Mouse (Mus musculus): ENCODE results near the gene Grin3a. TPM values are rescaled to one million over a fixed set of nuclear protein-coding genes. Genes with fewer than 3 reads are reported as not detected.

Gene Grin3a
- total and polyA plus RNA-seq, 3 experiments, result 0.04 to 0.10 TPM; not detected in 1

GRCm38 (mm10) chr4:49813852-49814251 lies 31.7 kb downstream of the Grin3a start:
- H3K4me3 ChIP-seq (ENCODE audit: control insufficient read depth in 1 of 2, insufficient read depth in 1 of 2, low read depth in 2 of 2, low read length in 2 of 2), result no peak overlapping the region
- H3K27me3 ChIP-seq (ENCODE audit: control insufficient read depth in 1 of 2, insufficient read depth in 2 of 2, low read length in 2 of 2), result no peaks in the 10 kb centered on the region
- no peak overlapping the region for H3K27ac ChIP-seq (ENCODE audit: control insufficient read depth, low read depth, low read length)
- no peaks in the 10 kb centered on the region for H3K79me2 ChIP-seq (ENCODE audit: control insufficient read depth, insufficient read depth, low read length, poor library complexity)
- no peak overlapping the region for H3K9ac ChIP-seq (ENCODE audit: control insufficient read depth, low read depth, low read length, poor library complexity, severe bottlenecking)
- no peaks in the 10 kb centered on the region for H3K36me3 ChIP-seq (ENCODE audit: control insufficient read depth in 1 of 2, insufficient read depth in 2 of 2, low read length in 2 of 2)
- DNase-seq (ENCODE audit: low read depth, low spot score), result no peak
- TF ChIP-seq MYB (IDR thresholded peaks at IDR 0.05; ENCODE audit: low read depth, low read length) (no peak), POLR2A (IDR thresholded peaks at IDR 0.05; ENCODE audit: control insufficient read depth in 1 of 2, insufficient read depth in 1 of 2, low read depth in 1 of 2, low read length in 2 of 2, poor library complexity in 1 of 2) (no peak), HCFC1 (IDR thresholded peaks at IDR 0.05; ENCODE audit: low read depth, low read length) (no peak), RCOR1 (IDR thresholded peaks at IDR 0.05; ENCODE audit: low read depth, low read length) (no peak)
- no peaks in the 10 kb centered on the region for H3K9me3 ChIP-seq (replicated peaks; ENCODE audit: insufficient read depth, low read length)
- no peaks in the 10 kb centered on the region for H3K4me1 ChIP-seq (ENCODE audit: control insufficient read depth in 1 of 2, insufficient read depth in 2 of 2, low read length in 2 of 2)

DNA sequence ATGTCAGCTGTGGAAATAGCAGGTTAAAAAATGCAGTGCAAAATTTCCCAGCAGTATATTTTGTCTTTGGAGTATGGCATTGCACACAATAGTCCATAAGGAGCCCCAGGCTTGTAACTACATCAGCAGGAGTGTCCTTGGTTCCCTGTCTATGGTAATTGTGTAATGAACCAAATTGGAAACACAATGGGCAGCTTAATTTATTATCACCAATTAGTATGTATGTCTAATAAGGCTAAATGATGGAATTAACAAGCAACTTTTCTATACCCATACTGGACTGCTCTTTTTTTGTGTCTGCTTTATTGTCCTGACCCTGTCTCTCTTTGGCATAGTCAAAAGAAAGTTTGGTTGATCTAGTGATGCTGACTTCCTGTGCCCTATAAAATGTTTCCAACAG lies 38.8 kb downstream of the Grin3a start:
- no peaks in the 10 kb centered on the region for H3K27me3 ChIP-seq (ENCODE audit: control insufficient read depth in 1 of 2, insufficient read depth in 2 of 2, low read length in 2 of 2)
- no peaks in the 10 kb centered on the region for H3K4me1 ChIP-seq (ENCODE audit: control insufficient read depth in 1 of 2, insufficient read depth in 2 of 2, low read length in 2 of 2)
- H3K27ac ChIP-seq (ENCODE audit: control insufficient read depth, low read depth, low read length), result no peak overlapping the region
- no peak for TF ChIP-seq TBP (IDR thresholded peaks at IDR 0.05; ENCODE audit: low read depth, low read length)
- no peak for TF ChIP-seq ETS1 (IDR thresholded peaks at IDR 0.05; ENCODE audit: low read depth, low read length)
- TF ChIP-seq MXI1 (IDR thresholded peaks at IDR 0.05; ENCODE audit: low read depth, low read length), result no peak
- TF ChIP-seq POLR2AphosphoS2 (IDR thresholded peaks at IDR 0.05; ENCODE audit: low read length), result no peak
- no peak for TF ChIP-seq ZMIZ1 (IDR thresholded peaks at IDR 0.05; ENCODE audit: low read depth, low read length)
- no peak for TF ChIP-seq NRF1 (IDR thresholded peaks at IDR 0.05; ENCODE audit: insufficient read depth, low read depth, low read length, poor library complexity, severe bottlenecking)
- no peak for TF ChIP-seq MAZ (IDR thresholded peaks at IDR 0.05; ENCODE audit: low read depth, low read length)
- TF ChIP-seq GABPA (IDR thresholded peaks at IDR 0.05; ENCODE audit: low read depth, low read length), result no peak
- no peaks in the 10 kb centered on the region for H3K79me2 ChIP-seq (ENCODE audit: control insufficient read depth, insufficient read depth, low read length, poor library complexity)
- no peak overlapping the region for H3K4me3 ChIP-seq (ENCODE audit: control insufficient read depth in 1 of 2, insufficient read depth in 1 of 2, low read depth in 2 of 2, low read length in 2 of 2)
- no peak overlapping the region for H3K9ac ChIP-seq (ENCODE audit: control insufficient read depth, low read depth, low read length, poor library complexity, severe bottlenecking)
- H3K9me3 ChIP-seq (replicated peaks; ENCODE audit: insufficient read depth, low read length), result no peaks in the 10 kb centered on the region
- no peaks in the 10 kb centered on the region for H3K36me3 ChIP-seq (ENCODE audit: control insufficient read depth in 1 of 2, insufficient read depth in 2 of 2, low read length in 2 of 2)
- DNase-seq (ENCODE audit: low read depth, low spot score), result no peak

DNA sequence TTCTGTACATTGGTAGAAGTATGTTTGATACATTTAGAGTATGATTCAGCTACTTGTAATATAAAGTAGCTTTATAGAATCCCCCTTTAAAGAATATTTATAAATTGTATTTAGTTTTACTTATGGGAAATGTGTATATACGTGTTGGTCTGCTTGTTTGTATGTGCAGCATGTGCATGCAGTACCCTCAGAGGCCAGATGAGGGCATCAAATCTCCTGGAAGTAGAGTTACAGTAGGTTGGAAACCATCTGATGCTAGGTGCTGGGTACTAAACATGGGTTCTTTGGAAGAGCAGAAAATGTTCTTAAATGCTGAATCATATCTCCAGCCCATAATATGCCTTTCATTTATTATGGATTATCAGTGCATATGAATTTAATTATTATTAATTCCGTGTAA lies 46.2 kb downstream of the Grin3a start:
- no peaks in the 10 kb centered on the region for H3K36me3 ChIP-seq (ENCODE audit: control insufficient read depth in 1 of 2, insufficient read depth in 2 of 2, low read length in 2 of 2)
- TF ChIP-seq SMC3 (IDR thresholded peaks at IDR 0.05; ENCODE audit: low read depth, low read length) (peak; percentile 25; the same call in 1 of the 2 replicates), MEF2A (IDR thresholded peaks at IDR 0.05; ENCODE audit: extremely low read depth, insufficient replicate concordance, low read depth, low read length, poor library complexity, severe bottlenecking) (no peak), E2F4 (IDR thresholded peaks at IDR 0.05; ENCODE audit: borderline replicate concordance, low read depth, low read length) (no peak), CTCF (IDR thresholded peaks at IDR 0.05 in 2 of 3, conservative IDR thresholded peaks at IDR 0.05 in 1 of 3; ENCODE audit: control insufficient read depth in 1 of 3, insufficient read depth in 1 of 3, low read depth in 2 of 3, low read length in 3 of 3, poor library complexity in 1 of 3, severe bottlenecking in 1 of 3) (peak; percentile 4 to 30 (median 27); a peak in 2 of 6 replicates), ZC3H11A (IDR thresholded peaks at IDR 0.05; ENCODE audit: low read depth, low read length) (no peak), ZNF384 (IDR thresholded peaks at IDR 0.05; ENCODE audit: low read depth, low read length) (no peak), KAT2A (conservative IDR thresholded peaks at IDR 0.05; ENCODE audit: low read depth, low read length) (no peak), HCFC1 (IDR thresholded peaks at IDR 0.05; ENCODE audit: low read depth, low read length) (no peak), USF2 (IDR thresholded peaks at IDR 0.05; ENCODE audit: borderline replicate concordance in 1 of 2, insufficient read depth in 1 of 2, low read depth in 1 of 2, low read length in 2 of 2) (no peak), RAD21 (IDR thresholded peaks at IDR 0.05; ENCODE audit: low read depth, low read length) (peak; percentile 7; the same call in 1 of the 2 replicates), ZMIZ1 (IDR thresholded peaks at IDR 0.05; ENCODE audit: low read depth, low read length) (no peak), TBP (IDR thresholded peaks at IDR 0.05; ENCODE audit: low read depth, low read length) (no peak), NRF1 (IDR thresholded peaks at IDR 0.05; ENCODE audit: insufficient read depth, low read depth, low read length, poor library complexity, severe bottlenecking) (no peak)
- no peaks in the 10 kb centered on the region for H3K27me3 ChIP-seq (ENCODE audit: control insufficient read depth in 1 of 2, insufficient read depth in 2 of 2, low read length in 2 of 2)
- H3K4me3 ChIP-seq (ENCODE audit: control insufficient read depth in 1 of 2, insufficient read depth in 1 of 2, low read depth in 2 of 2, low read length in 2 of 2), result no peak overlapping the region
- no peaks in the 10 kb centered on the region for H3K79me2 ChIP-seq (ENCODE audit: control insufficient read depth, insufficient read depth, low read length, poor library complexity)
- H3K9me3 ChIP-seq (replicated peaks; ENCODE audit: insufficient read depth, low read length), result no peaks in the 10 kb centered on the region
- peak; percentile 11 for DNase-seq (ENCODE audit: low read depth, low spot score)
- no peaks in the 10 kb centered on the region for H3K4me1 ChIP-seq (ENCODE audit: control insufficient read depth in 1 of 2, insufficient read depth in 2 of 2, low read length in 2 of 2)
- no peak overlapping the region for H3K27ac ChIP-seq (ENCODE audit: control insufficient read depth, low read depth, low read length)
- no peak overlapping the region for H3K9ac ChIP-seq (ENCODE audit: control insufficient read depth, low read depth, low read length, poor library complexity, severe bottlenecking)
